In the genomic region with DNA sequence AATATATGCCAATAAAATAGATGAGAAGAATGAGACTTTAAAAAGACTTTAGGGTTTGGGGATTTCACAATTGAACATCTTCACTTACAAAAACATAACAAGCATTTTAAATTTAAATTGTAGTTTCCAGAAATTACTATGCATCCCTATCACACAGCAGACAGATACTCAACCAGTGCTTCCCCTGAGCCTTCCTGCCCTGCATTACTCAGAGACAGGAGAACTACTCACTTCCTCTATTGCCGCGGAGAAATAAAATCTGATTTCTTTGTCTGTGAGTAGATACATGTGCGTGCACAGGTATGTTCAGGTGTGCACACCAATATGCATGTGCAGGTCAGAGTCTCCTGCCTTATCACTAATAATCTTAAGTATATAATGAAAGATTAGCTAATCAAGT, we compare ENCODE assay signal across 21 mouse cellular contexts. TPM values are rescaled to one million over a fixed set of nuclear protein-coding genes. Genes with fewer than 3 reads are reported as not detected.
DNase-seq lines count a peak whose midpoint lies in the region; ATAC-seq and TF ChIP-seq lines count a peak whose summit lies in the region.
"Had no signal": no experiment of that assay in that cellular context is flagged by ENCODE, and none has a peak within 500 bp of the region (broad histone marks: within the 10 kb centered on the region; RNA-seq: fewer than 3 reads in every experiment).

No protein-coding gene starts in this region.

- no peak for DNase-seq in forebrain, postnatal 0 days
- DNase-seq in forebrain, embryonic 11.5 days (ENCODE audit: low spot score), result no peak
- no peak for DNase-seq in neural tube, embryonic 10.5 days (ENCODE audit: extremely low spot score, low spot score)
- DNase-seq in urinary bladder, adult 18-20 months (ENCODE audit: low spot score in 2 of 2), result no peak
- no peak for DNase-seq in adipocyte (ENCODE audit: low spot score)
- no peak for DNase-seq in thymus, postnatal 36 days
- DNase-seq: adrenal gland, postnatal 10 days; cerebellum, adult 9-10 months; gastrocnemius, adult 2 months; heart, postnatal 10 days; kidney, postnatal 10 days; layer of hippocampus, adult 9-11 months; liver; lung, adult 2 months; right cerebral cortex, postnatal 4 days; thymus, adult 2 months had no signal

- H3K4me1 ChIP-seq in forebrain, postnatal 0 days (ENCODE audit: insufficient read depth), result no peaks in the 10 kb centered on the region
- no peaks in the 10 kb centered on the region for H3K4me1 ChIP-seq in forebrain, embryonic 11.5 days (replicated peaks; ENCODE audit: control insufficient read depth, insufficient read depth, low read length)
- no peaks in the 10 kb centered on the region for H3K4me1 ChIP-seq in neural tube, embryonic 13.5 days (replicated peaks)
- no peaks in the 10 kb centered on the region for H3K4me1 ChIP-seq in midbrain, embryonic 15.5 days

- H3K27ac ChIP-seq in forebrain, postnatal 0 days (ENCODE audit: low read depth, low read length), result no peak overlapping the region
- no peak overlapping the region for H3K27ac ChIP-seq in forebrain, embryonic 11.5 days (ENCODE audit: low read depth, low read length)
- H3K27ac ChIP-seq in neural tube, embryonic 13.5 days (replicated peaks), result no peak overlapping the region
- H3K27ac ChIP-seq in midbrain, embryonic 15.5 days, result no peak overlapping the region
- H3K27ac ChIP-seq: gastrocnemius, adult 2 months had no signal

- WGBS in forebrain, postnatal 0 days, result 86% methylated on average over 3 of the region's 3 CpGs
- 85% methylated on average over 3 of the region's 3 CpGs for WGBS in forebrain, embryonic 11.5 days
- 78% methylated on average over 3 of the region's 3 CpGs for WGBS in neural tube, embryonic 13.5 days
- WGBS in midbrain, embryonic 15.5 days, result 88% methylated on average over 3 of the region's 3 CpGs

- H3K4me3 ChIP-seq in forebrain, postnatal 0 days (ENCODE audit: low read depth, low read length), result peak overlapping the region; percentile 16; the same call in 1 of the 2 replicates
- H3K4me3 ChIP-seq in forebrain, embryonic 11.5 days (ENCODE audit: low read depth, low read length), result no peak overlapping the region
- 0 out of 2 replicates have a peak overlapping the region, but pooled peaks have one; percentile 8 for H3K4me3 ChIP-seq in neural tube, embryonic 13.5 days
- no peak overlapping the region; the same call in 1 of the 2 replicates for H3K4me3 ChIP-seq in midbrain, embryonic 15.5 days
- H3K4me3 ChIP-seq: gastrocnemius, adult 2 months had no signal

- no peak for ATAC-seq in forebrain, postnatal 0 days
- ATAC-seq in forebrain, embryonic 11.5 days (replicated peaks; ENCODE audit: low FRiP score), result no peak
- no peak for ATAC-seq in neural tube, embryonic 13.5 days (ENCODE audit: low read depth)
- ATAC-seq in midbrain, embryonic 15.5 days (replicated peaks), result no peak
- ATAC-seq: forebrain, embryonic 14.5 days; intestine, embryonic 16.5 days had no signal

- peak overlapping the region; percentile 14; the same call in 1 of the 2 replicates for H3K9ac ChIP-seq in forebrain, postnatal 0 days
- no peak overlapping the region for H3K9ac ChIP-seq in forebrain, embryonic 11.5 days (ENCODE audit: low read length)
- H3K9ac ChIP-seq in neural tube, embryonic 13.5 days, result no peak overlapping the region
- no peak overlapping the region for H3K9ac ChIP-seq in midbrain, embryonic 15.5 days

- H3K9me3 ChIP-seq in forebrain, postnatal 0 days (ENCODE audit: low read length), result no peaks in the 10 kb centered on the region
- H3K9me3 ChIP-seq in forebrain, embryonic 11.5 days (ENCODE audit: control insufficient read depth, low read length), result no peaks in the 10 kb centered on the region
- H3K9me3 ChIP-seq in neural tube, embryonic 13.5 days, result no peaks in the 10 kb centered on the region
- no peaks in the 10 kb centered on the region for H3K9me3 ChIP-seq in midbrain, embryonic 15.5 days
- H3K9me3 ChIP-seq: G1E had no signal

- TF ChIP-seq CTCF in forebrain, postnatal 0 days (IDR thresholded peaks at IDR 0.05; ENCODE audit: low read depth), result no peak

- peak overlapping the region; percentile 52 for H3K4me2 ChIP-seq in forebrain, postnatal 0 days (ENCODE audit: low read depth)
- H3K4me2 ChIP-seq in forebrain, embryonic 11.5 days (ENCODE audit: low read depth, low read length, severe bottlenecking), result no peak overlapping the region
- H3K4me2 ChIP-seq in neural tube, embryonic 13.5 days, result peak overlapping the region; percentile 59; the same call in 1 of the 2 replicates
- H3K4me2 ChIP-seq in midbrain, embryonic 15.5 days, result peak overlapping the region; percentile 51; the same call in 1 of the 2 replicates

- no peaks in the 10 kb centered on the region for H3K27me3 ChIP-seq in forebrain, postnatal 0 days (ENCODE audit: insufficient read depth, low read length)
- no peaks in the 10 kb centered on the region for H3K27me3 ChIP-seq in forebrain, embryonic 11.5 days (ENCODE audit: control insufficient read depth, insufficient read depth, low read length)
- no peaks in the 10 kb centered on the region for H3K27me3 ChIP-seq in neural tube, embryonic 13.5 days
- no peaks in the 10 kb centered on the region for H3K27me3 ChIP-seq in midbrain, embryonic 15.5 days (replicated peaks)

- H3K36me3 ChIP-seq in forebrain, postnatal 0 days (ENCODE audit: insufficient read depth), result no peaks in the 10 kb centered on the region
- H3K36me3 ChIP-seq in forebrain, embryonic 11.5 days (ENCODE audit: control insufficient read depth, insufficient read depth, low read length), result no peaks in the 10 kb centered on the region
- no peaks in the 10 kb centered on the region for H3K36me3 ChIP-seq in neural tube, embryonic 13.5 days
- no peaks in the 10 kb centered on the region for H3K36me3 ChIP-seq in midbrain, embryonic 15.5 days (replicated peaks)
- H3K36me3 ChIP-seq: G1E had no signal

RNA-seq across cellular contexts. Expression of a gene that starts 2.9 kb away (rescaled TPM):
- 49.2 and 55.0 TPM in 2 replicates for total RNA-seq in forebrain, postnatal 0 days (2014; rRNA removed)
- polyA plus RNA-seq in forebrain, postnatal 0 days (2015; fragmentation: Nextera tagmentation; extraction: Ambion mirVana), result 5.1 and 10.5 TPM in 2 replicates
- 1.4 and 1.6 TPM in 2 replicates for polyA plus RNA-seq in forebrain, embryonic 11.5 days (2014; fragmentation: Nextera tagmentation; extraction: Ambion mirVana)
- polyA plus RNA-seq in neural tube, embryonic 13.5 days (2015; fragmentation: Nextera tagmentation; extraction: Ambion mirVana), result 6.9 and 7.1 TPM in 2 replicates
- polyA plus RNA-seq in midbrain, embryonic 15.5 days (2015; fragmentation: Nextera tagmentation; extraction: Ambion mirVana), result 12.8 and 13.3 TPM in 2 replicates
- total RNA-seq: G1E had no signal
- polyA plus RNA-seq: G1E had no signal

Comparison
In these comparisons a context has a peak if more than half of its experiments do, and no peak if none do; other contexts are left out.
1. H3K4me3 ChIP-seq: peak in forebrain, postnatal 0 days (single experiment) and neural tube, embryonic 13.5 days (single experiment); none in forebrain, embryonic 11.5 days (single experiment) and midbrain, embryonic 15.5 days (single experiment).